Mouse (Mus musculus) ES-CJ7 (cell line): ENCODE data around the gene Tlx2.

Experiments
- DNase-seq: peaks from one replicate; pipeline ENCODE4 v3.0.0; 2011; ENCODE audit warnings: low read depth, low spot score

Gene Tlx2

DNA sequence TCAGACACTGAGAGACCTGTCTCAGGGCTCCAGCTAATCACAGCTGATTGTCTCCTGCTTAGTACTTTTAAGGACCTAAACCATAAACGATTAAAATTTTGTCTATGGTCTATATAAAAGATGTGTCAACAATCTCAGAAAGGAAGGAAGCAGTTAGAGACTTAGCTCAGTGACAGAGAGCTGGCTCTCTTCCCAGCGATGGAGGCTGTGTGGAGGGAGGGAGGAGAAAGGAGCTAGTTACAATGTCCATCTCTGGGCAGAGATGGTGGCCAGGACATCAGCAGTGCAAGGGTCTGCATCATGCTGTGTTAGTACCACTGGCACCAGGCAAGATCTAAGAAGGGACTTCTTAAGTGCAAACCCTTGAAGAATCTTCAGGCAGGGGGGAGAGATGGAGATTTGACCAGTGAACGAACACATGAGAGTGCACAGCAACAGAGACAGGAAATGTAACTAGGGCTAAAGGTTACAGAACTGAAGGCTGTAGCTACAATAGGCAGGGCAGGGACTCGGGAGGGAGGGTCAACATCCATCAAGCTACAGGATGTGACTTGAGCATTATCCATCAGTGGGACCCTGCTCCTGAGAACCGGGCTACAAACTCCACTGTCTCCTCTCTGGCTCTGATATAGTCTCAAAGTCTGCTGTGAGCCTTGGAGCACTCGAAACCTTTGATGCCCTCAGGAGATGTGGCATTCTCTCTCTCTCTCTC is 22.5 kb upstream of the Tlx2 start:
- no peak for DNase-seq

DNA sequence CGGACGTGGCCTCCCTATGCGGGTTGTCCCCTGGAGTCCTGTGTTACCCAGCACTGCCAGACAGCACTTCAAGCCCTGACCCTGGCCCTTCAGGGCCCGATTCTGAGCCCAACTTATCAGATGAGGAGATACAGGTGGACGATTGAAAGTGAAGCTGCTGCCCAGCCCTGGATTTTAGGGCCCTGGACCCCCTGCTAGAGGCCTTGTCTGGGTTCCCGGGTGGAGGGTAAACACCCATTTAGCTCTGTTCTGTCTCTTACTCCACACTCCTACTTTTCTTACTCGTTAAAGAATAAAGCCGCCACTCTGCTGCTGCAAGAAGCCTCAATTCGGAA is 17.8 kb upstream of the Tlx2 start:
- no peak for DNase-seq

DNA sequence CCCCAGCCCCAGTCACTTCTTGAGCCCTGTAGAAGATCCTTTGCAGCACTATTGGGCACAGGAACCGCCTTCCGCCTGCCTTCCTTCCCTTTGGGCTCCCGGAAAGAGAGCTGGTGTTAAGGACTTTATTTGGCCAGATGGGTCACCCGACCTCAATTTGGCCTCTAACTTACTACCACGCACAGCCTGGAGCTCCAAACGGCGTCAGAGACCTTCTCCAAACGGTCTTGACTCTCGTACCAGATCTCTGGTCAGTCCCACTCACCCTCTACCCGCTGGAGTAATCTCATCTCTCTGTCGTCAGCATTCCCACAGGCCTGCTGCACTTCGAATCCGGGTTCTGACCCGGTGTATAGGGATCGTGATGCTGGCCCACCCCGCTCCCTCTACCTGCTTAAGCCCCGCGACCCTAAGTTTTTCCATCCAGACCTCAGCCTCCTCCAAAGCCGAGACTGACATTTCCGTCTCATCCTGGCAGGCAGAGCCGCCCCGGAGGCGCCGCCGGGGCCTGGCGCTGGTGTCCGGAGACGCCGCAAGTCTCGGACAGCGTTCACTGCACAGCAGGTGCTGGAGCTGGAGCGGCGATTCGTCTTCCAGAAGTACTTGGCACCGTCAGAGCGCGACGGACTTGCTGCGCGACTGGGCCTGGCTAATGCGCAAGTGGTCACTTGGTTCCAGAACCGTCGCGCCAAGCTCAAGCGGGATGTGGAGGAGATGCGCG is 17.3 kb upstream of the Tlx2 start:
- DNase-seq = no peak

DNA sequence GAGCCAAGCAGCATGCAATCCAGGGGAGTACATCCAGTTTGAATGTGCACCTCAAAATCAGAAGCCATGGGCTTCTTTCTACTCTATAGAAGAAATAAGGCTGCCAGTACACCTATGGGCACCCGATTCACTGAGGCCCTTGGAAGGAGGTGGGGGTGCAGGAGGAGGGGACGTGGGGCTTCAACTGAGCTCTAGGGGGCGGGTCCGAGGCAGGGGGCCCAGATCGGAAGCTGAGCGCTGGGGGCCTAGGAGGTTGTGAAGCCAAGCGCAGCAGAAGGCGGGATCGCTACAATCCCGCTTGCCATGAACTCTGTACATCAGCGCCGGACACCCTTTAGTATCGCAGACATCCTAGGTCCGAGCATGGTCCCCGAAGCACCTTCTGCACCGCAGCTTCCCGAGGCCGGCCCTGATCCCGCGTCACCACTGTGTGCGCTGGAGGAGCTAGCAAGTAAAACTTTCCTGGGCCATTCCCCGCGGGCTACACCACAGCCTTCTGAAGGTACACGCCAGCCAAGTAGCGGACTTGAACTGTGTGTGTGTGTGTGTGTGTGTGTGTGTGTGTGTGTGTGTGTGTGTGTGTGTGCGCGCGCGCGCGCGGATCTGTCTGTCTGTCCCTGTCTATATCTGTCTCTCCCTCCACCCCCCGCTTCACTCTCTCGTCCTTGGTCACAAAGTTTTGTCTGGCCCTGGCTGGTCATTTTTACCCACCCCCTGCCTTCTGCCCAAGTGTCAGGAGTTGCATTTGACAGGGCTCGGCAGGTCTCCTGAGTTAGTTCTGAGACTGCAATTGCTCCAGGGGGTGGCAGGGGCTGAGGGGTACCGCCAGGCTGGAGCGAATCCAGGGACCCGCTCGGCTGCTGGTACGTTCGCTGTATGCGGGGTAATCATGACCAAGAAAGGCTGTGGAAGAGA is 16.3 kb upstream of the Tlx2 start, which contains the start of gene Lbx2:
TSS of gene Lbx2 (plus strand) at position 247 of the 915 bp plus-strand sequence.
- no peak for DNase-seq

DNA sequence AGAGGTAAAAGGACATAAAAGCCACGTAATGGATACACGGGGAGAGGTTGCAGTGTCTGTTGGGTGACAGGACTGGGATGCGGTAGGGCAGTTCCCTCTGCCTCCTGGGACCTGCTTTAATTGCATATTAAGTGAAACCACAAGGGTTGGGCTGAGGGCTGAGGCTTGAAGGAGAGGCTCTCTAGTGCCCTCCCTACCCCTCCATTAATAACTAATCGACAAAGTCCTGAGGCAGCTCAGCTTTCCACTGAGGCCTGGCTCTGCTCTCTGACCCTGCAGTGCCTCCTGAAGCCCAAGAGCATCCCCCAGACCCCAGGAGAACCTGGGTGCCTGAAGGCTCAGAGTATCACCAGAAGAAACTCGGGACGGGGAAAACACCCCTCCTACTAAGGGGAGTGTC is 14.4 kb upstream of the Tlx2 start:
- DNase-seq = no peak

DNA sequence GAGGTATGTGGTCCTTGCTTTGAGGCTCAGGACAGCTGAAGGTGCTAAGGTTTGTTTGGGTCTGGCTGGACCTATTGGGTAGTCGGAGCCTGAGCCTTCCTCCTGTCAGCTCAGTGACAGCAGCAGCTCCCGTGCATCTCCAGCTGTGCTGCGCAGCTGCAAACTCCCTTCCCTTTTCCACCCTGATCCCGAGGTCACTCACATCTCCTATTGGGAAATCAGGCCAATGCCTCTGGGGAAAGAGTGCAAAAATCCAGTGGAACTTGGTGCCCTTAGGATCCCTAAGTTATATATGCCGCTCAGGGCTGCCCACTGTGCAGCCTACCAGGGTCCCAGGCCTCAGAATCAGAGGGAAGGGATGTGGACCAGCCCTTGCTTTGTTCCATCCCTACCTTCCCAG is 13.4 kb upstream of the Tlx2 start:
- DNase-seq = no peak

DNA sequence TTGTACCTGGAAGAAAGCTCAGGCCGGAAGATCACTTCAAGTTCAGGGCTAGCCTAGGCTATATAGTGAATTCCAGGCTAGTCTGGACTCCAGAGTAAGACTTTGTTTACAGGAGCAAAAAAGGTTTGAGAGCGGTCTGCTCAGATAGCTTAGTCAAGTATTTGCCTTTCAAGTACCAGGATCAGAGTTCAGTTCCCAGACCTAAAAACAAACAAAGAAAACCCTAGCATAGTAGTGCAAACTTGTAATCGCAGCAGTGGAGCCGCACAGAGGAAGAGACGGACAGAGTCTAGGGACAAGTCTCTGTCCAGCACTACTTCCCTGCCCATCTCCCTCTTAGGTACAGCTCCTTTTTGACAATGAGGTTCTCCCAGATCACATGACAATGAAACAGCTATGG is 10.1 kb upstream of the Tlx2 start:
- DNase-seq = no peak

DNA sequence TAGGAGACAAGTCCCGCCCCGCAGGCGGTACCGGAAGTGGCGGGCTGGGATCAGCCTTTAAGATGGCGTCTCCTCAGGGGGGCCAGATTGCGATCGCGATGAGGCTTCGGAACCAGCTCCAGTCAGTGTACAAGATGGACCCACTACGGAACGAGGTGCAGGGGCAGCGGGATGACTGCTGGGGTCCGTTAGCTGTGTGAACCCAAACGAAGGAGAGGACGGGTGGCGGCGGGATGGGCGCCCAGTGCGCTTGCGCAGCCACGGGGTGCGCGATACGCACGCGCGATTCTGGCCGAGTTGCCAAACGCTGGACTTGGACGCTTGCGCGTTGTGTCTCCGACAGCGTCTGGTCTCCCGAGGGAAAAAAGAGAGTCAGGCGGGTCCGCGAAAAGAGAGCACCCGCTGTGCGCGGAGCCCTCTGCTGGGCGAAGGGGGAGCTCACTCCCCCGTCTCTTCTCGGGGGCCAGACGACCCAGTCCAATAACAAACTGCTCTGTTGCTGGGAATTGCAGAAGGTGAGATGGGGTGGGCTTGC is 8.3 kb upstream of the Tlx2 start:
- peak; percentile 98 for DNase-seq

DNA sequence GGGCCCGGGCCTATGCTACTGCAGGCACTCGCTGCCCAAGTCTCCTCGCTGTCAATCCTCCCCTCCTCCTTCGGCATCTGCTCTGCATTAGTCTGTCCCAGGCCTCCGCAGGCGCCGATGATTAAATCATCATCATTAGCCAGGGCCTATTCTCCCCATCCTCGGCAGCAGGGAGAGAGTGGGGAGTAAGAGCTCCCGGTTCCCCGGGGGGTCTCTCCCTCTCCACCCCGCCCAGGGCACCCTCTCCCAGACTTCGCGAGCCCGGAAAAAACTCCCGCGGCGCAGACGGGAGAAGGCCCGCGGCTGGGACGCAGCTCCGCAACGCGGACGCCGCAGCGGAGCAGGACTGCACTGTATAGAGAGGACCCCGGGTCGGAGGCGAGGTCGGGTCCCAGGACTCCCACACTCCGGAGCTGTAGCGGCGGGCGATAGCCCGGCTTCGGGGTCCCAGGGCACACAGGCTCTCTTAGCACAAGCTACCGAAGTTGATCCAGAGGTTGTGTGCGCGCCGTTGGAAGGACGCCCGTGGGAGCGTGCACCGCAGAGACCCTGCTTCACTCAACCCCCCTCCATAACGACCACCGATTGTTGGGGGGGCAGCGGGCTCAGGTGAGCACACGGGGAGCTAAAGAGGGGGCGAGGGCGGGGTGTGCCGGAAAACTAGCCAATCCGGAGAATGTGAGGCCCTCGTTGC is 7.7 kb upstream of the Tlx2 start, which contains the start of gene Pcgf1:
TSS of gene Pcgf1 (plus strand) at position 240 of the 694 bp plus-strand sequence.
- peak; percentile 36 for DNase-seq

DNA sequence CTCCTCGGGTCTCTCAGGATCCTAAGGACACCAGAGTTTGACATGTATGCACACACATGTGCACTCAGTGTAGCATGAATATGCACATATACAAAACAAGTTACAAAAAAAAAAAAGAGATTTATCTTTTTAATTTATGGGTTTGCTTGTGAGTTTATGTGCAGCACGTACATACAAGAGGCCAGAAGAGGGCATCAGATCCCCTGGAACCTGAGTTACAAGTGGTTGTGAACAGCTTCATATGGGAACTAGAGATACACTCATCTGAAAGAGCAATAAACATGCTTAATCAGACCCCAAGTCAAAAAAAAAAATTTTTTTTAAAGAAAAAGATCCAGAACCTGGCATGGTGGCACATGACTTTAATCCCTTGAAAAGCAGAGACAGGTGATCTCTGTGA is 4.9 kb upstream of the Tlx2 start:
- peak; percentile 49 for DNase-seq

DNA sequence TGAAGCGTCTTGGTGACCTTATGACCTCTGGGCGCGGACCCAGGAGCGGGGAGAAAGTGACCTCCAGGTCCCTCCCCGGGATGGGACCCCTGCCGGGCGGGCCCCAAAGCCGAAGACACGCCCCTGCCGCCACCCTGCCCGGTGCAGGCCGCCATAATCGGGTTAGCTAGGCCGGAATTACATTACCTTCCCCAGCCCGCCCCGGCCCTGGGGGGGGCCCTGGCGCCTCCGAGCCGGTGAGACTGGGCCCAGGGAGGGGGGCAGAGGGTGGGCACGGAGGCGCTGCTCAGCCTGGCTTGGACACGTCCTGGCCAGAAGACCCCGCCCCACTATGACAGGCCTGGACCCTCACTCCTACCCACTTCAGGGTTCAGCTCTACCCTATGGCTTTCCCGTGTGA is 1.1 kb upstream of the Tlx2 start:
- DNase-seq = peak; percentile 41

DNA sequence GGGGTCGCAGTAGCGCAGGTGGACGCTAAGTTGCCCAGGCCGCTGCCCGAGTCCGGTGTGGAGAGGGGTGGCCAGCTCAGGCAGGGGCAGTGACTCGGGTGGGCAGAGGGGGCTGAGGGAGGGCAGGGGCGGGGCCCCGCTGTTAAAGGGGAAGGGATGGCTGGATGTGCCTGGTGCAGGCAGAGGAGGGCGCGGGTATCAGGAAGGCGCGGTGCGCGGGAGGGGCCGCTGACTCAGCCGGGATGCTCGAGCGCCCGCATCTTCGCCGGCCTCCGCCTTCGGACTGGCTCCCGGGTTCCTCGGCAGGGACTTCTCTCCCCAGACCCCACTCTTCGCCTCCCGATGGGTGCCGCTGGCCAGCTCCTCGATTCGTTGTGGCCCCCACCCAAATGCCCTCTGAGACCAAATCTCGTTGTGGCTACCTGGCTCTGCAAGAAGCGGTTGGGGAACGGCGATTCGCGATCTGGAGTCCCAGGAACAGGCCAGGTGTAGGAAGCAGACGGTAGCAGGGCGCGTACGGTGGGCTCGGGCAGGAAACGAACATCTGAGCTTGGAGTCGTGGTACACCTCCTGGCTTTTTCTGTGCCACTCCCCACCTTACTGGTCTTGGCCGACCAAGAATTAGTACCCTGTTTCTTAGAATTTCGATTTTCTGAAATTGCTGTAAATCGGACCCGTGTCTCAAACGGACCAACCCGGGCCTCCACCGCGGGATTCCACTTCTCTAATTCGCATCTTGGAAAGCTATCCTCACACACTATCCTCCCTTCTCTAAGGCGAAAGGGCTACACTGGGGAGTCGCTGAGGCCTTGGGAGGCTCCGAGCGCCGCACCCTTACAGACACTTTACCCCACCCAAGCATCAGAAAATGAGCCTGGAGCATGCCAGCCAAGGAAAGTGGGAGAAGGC is 472 bp upstream of the Tlx2 start:
- peak; percentile 82 for DNase-seq

DNA sequence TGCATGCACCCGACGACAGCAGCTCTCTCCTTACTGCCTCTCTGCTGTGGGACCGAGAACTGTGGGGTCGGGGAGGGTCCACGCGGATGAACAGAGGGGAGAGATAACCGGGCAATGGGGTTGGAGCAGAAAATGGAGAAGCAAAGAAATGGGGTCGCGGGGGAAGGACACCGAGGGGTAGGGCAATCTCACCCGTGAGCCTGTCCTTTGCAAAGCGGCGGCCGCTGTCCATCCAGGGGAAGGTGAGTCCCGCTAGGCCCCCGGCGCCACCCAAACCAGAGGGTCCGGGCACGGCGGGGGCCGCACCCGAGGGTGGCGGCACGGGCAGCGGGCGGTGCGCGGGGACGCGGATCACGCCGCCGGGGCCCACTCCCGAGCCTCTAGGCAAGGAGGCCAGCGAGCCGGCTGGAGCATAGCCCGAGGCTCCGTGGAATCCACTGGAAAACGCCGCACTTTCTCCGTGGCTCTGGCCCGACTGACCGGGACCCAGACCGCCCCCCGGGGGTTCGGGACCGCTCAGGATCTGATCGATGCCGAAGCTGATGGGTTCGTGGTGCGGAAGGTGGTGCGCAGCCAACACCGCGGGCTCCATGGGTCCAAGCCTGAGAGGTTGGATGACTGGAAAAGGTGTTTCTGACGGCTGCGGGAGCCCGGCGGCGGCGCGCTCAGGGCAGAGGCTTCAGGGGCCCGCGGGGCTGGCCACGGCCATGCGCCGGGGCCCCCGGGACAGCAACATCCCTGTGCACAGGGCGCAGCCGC is 426 bp downstream of the Tlx2 start:
- no peak for DNase-seq

DNA sequence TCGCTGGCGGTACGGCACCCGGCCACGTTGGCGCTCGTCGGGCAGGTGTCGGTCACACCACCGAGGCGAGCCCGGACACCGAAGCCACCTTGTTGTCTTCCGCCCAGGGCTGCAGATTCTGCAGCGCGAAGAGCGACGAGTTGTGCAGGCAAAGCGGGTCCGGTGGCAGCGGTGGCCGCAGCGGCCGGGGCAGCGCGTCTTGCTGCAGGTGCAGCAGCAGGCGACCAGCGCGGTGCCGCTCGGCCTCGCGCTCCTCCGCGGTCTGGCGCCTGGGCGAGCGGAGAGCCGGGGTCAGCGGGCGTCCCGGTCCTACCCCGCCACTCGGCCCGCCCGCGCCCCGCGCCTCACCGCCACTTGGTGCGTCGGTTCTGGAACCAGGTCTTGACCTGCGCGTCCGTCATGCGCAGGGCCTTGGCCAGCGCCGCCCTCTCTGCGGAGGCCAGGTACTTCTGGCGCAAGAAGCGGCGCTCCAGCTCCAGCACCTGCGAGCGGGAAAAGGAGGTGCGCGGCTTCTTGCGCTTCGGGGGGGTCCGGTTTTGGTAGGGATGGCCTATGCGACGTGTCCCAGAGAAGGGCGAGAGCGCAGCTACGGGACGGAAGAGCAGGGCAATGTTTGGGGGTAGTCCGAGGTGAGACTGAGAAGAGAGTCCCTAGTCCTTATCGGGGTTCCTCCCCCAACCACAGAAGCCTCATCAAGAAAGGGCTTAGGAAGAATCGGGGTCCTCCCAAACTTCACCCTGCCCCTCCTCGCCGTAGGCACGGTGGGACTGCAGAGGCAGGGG is 1.2 kb downstream of the Tlx2 start:
- DNase-seq = no peak

DNA sequence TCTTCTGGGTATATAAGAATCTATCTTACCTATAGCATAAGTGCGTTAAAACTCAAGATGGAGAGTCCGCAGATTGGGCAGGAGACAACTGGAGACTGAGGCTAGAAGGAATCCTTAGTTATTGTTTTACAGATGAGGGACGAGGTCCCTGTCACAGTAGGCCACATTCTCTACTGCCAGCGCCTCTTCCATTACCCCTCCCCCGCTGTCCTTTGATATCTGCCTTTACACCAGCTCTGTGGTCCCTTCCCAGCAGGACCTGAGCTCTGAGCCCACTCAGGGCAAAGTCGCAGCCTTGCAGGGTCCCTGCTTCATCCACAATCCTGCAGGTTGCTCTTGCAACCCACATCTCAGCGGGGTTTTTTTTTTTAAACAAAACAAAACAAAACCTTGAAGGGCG is 1.9 kb downstream of the Tlx2 start:
- peak; percentile 58 for DNase-seq

DNA sequence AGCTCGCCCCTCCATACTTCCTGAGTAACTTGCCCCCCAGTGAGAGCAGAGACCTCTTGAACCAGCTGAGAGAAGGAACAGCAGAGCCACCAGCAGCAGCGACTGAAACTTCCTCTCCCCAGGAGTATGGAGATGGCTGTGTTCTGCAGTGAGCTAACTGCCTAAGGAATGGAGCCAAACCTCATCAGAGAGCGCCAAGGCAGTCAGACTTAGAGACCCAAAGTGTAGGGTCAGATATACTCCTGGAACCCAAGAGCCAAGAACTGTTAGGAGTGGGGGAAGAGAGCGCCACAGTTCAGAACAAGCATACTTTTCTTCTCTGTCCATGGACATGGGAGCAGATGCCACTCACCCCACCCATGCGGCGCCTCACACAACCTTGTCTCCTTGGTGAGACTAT is 3.7 kb downstream of the Tlx2 start:
- DNase-seq = peak; percentile 57

DNA sequence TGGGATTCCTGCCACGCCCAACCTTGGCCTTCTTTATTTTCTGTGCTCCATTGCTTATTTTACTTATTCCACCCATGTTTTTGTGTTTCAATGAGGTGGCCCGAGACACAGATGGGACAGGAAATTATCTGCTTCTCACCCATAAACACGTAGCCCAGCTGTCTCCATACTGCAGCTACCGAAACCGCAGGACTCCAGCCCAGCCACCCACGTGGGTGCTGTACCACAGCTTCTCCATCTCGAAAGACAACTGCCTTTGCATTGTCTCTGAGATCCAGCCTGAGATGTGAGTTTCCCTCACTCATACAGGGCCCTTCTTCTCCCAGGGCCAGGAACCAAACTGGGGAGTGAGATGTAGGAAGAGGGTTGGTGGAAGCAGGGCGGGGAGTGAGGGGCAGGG is 4.1 kb downstream of the Tlx2 start:
- DNase-seq = no peak

DNA sequence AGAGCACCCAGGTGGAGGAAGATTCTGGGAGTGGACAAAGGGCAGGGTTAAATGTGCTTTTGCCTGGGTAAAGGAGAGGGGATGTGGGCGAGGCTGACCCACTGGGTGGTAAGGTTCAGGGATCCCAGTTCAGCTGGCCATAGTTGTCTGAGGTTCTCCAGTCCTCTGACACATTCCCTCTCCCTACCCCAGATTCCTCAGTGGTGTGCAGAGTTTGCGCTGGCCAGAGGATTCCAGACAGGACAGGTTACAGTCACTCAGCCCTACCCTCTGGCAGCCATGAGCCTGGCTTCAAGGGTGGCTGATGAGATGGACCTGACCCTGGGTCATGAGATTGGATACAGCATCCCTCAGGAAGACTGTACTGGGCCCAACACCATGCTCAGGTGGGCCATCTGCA is 11.4 kb downstream of the Tlx2 start:
- no peak for DNase-seq

DNA sequence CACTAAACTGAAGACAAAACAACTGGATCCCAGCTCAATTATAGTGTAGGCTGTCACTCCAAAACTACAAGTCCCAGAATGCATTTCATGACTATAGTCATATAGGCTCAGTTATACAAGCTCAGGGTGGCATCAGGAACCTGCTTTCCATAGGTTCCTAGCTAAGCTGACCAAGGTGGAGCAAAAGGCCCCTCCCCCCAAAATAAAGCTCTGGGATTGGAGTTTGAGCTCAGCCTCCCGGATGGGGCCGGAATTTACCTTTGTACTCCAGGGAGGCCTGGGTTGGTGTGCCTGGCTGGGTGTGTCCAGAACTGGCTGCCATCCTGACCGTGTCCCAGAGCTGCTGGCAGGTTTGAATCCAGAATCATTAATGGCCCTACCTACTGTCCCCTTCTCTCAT is 12.3 kb downstream of the Tlx2 start, which contains the start of gene Dqx1:
TSS of gene Dqx1 (plus strand) at position 55 of the 400 bp plus-strand sequence.
- DNase-seq = peak; percentile 86
